Mouse (Mus musculus): ENCODE data around the gene Mtus2. TPM values are rescaled to one million over a fixed set of nuclear protein-coding genes. Genes with fewer than 3 reads are reported as not detected.
A peak's percentile ranks its signal among the peaks of the same experiment; 100 is the strongest.

The Mtus2 gene
- total RNA-seq, 2 experiments from 2014 or later = 0.08 to 0.15 TPM

GRCm38 (mm10) chr5:148342061-148342741 is 385.1 kb downstream of the Mtus2 start:
- peak overlapping the region; percentile 62 for H3K4me3 ChIP-seq

GRCm38 (mm10) chr5:148344374-148344773 is 387.3 kb downstream of the Mtus2 start:
- DNase-seq = no peak
- intact Hi-C loops (cut with DNase I) = no loop called here
- Histone ChIP-seq H3K4me3 (no peak overlapping the region), H3K27ac (no peak overlapping the region)
- TF ChIP-seq CTCF (IDR thresholded peaks at IDR 0.05) = no peak

More at GRCm38 (mm10) chr5:148342061-148342741, 385.1 kb downstream of the Mtus2 start:
- TF ChIP-seq CTCF (IDR thresholded peaks at IDR 0.05) = no peak
- intact Hi-C loops (cut with DNase I) = no loop called here
- DNase-seq = no peak
- peak overlapping the region; percentile 68 for H3K27ac ChIP-seq

- TF ChIP-seq CTCF (IDR thresholded peaks at IDR 0.05) = peak; percentile 24; the same call in 1 of the 2 replicates
- DNase-seq = no peak
- no peak overlapping the region for H3K4me3 ChIP-seq
- intact Hi-C loops (cut with DNase I) = no loop called here
- H3K27ac ChIP-seq = no peak overlapping the region
Observed at GRCm38 (mm10) chr5:148346543-148346942, 389.4 kb downstream of the Mtus2 start.

GRCm38 (mm10) chr5:148348153-148348552 is 391.0 kb downstream of the Mtus2 start:
- TF ChIP-seq CTCF (IDR thresholded peaks at IDR 0.05) = no peak
- no peak overlapping the region for H3K27ac ChIP-seq
- DNase-seq = no peak
- no peak overlapping the region for H3K4me3 ChIP-seq
- intact Hi-C loops (cut with DNase I) = no loop called here

- Histone ChIP-seq H3K27ac (no peak overlapping the region), H3K4me3 (no peak overlapping the region)
Observed at GRCm38 (mm10) chr5:148349327-148350011, 392.3 kb downstream of the Mtus2 start.

GRCm38 (mm10) chr5:148353429-148353828 is 396.3 kb downstream of the Mtus2 start:
- DNase-seq = no peak
- intact Hi-C loops (cut with DNase I) = no loop called here
- Histone ChIP-seq H3K4me3 (no peak overlapping the region), H3K27ac (no peak overlapping the region)
- TF ChIP-seq CTCF (IDR thresholded peaks at IDR 0.05) = no peak

More at GRCm38 (mm10) chr5:148349327-148350011, 392.3 kb downstream of the Mtus2 start:
- TF ChIP-seq CTCF (IDR thresholded peaks at IDR 0.05) = no peak
- no peak for DNase-seq
- intact Hi-C loops (cut with DNase I) = no loop called here

GRCm38 (mm10) chr5:148354536-148354935 is 397.4 kb downstream of the Mtus2 start:
- no peak overlapping the region for H3K4me3 ChIP-seq
- DNase-seq = no peak
- no peak for TF ChIP-seq CTCF (IDR thresholded peaks at IDR 0.05)
- H3K27ac ChIP-seq = no peak overlapping the region
- intact Hi-C loops (cut with DNase I) = no loop called here

GRCm38 (mm10) chr5:148355822-148356221 is 398.7 kb downstream of the Mtus2 start:
- intact Hi-C loops (cut with DNase I) = no loop called here
- DNase-seq = no peak
- TF ChIP-seq CTCF (IDR thresholded peaks at IDR 0.05) = no peak
- Histone ChIP-seq H3K27ac (no peak overlapping the region), H3K4me3 (no peak overlapping the region)

GRCm38 (mm10) chr5:148357168-148357567 is 400.0 kb downstream of the Mtus2 start:
- Histone ChIP-seq H3K27ac (no peak overlapping the region), H3K4me3 (no peak overlapping the region)
- DNase-seq = no peak
- intact Hi-C loops (cut with DNase I) = no loop called here
- no peak for TF ChIP-seq CTCF (IDR thresholded peaks at IDR 0.05)

- intact Hi-C loops (cut with DNase I) = no loop called here
Observed at GRCm38 (mm10) chr5:148359131-148359530, 402.0 kb downstream of the Mtus2 start.

GRCm38 (mm10) chr5:148360922-148361758 is 404.0 kb downstream of the Mtus2 start:
- intact Hi-C loops (cut with DNase I) = no loop called here
- no peak for TF ChIP-seq CTCF (IDR thresholded peaks at IDR 0.05)
- H3K27ac ChIP-seq = no peak overlapping the region
- H3K4me3 ChIP-seq = no peak overlapping the region
- DNase-seq = no peak

More at GRCm38 (mm10) chr5:148359131-148359530, 402.0 kb downstream of the Mtus2 start:
- TF ChIP-seq CTCF (IDR thresholded peaks at IDR 0.05) = no peak
- no peak for DNase-seq
- Histone ChIP-seq H3K27ac (no peak overlapping the region), H3K4me3 (no peak overlapping the region)

- TF ChIP-seq CTCF (IDR thresholded peaks at IDR 0.05) = no peak
Observed at GRCm38 (mm10) chr5:148361759-148362010, 404.6 kb downstream of the Mtus2 start.

GRCm38 (mm10) chr5:148362296-148362695 is 405.2 kb downstream of the Mtus2 start:
- no peak overlapping the region for H3K27ac ChIP-seq
- no peak for TF ChIP-seq CTCF (IDR thresholded peaks at IDR 0.05)

More at GRCm38 (mm10) chr5:148361759-148362010, 404.6 kb downstream of the Mtus2 start:
- intact Hi-C loops (cut with DNase I) = no loop called here
- no peak for DNase-seq
- no peak overlapping the region for H3K27ac ChIP-seq
- no peak overlapping the region for H3K4me3 ChIP-seq

More at GRCm38 (mm10) chr5:148362296-148362695, 405.2 kb downstream of the Mtus2 start:
- no peak overlapping the region for H3K4me3 ChIP-seq
- no peak for DNase-seq
- intact Hi-C loops (cut with DNase I) = no loop called here
